Mouse (Mus musculus) gastrocnemius, postnatal 10 days (tissue): ENCODE data around the gene Tmem136. TPM values are rescaled to one million over a fixed set of nuclear protein-coding genes. Genes with fewer than 3 reads are reported as not detected.
"Not testable (repeated sequence)": the region's sequence is repeated elsewhere in the genome, so short reads cannot be mapped to it uniquely, and the experiment has no call there.

Experiments
- DNase-seq: peaks from one replicate; pipeline ENCODE4 v3.0.0; 2021; ENCODE audit warnings: mixed read lengths
- long read RNA-seq, 2 experiments: library from polyadenylated mRNA; stranded (forward); transcript quantifications; one replicate each; pipeline ENCODE4 v2.0.0; 2021
- total RNA-seq, 2 experiments: library from RNA; stranded (reverse); gene quantifications; 2 replicates each; pipeline ENCODE4 v1.2.3; 2021

Gene Tmem136
- 1 to 10 TPM; 1.3 to 3.0 TPM for total RNA-seq
- long read RNA-seq, experiment 1, partial matches to known transcripts, result 0 of 2 reads
- long read RNA-seq, experiment 1, other reads (novel, unspliced or antisense), result 0 of 2 reads
- long read RNA-seq, experiment 2, partial matches to known transcripts, result 1 of 2 reads
- long read RNA-seq, experiment 2, other reads (novel, unspliced or antisense), result 0 of 2 reads

DNA sequence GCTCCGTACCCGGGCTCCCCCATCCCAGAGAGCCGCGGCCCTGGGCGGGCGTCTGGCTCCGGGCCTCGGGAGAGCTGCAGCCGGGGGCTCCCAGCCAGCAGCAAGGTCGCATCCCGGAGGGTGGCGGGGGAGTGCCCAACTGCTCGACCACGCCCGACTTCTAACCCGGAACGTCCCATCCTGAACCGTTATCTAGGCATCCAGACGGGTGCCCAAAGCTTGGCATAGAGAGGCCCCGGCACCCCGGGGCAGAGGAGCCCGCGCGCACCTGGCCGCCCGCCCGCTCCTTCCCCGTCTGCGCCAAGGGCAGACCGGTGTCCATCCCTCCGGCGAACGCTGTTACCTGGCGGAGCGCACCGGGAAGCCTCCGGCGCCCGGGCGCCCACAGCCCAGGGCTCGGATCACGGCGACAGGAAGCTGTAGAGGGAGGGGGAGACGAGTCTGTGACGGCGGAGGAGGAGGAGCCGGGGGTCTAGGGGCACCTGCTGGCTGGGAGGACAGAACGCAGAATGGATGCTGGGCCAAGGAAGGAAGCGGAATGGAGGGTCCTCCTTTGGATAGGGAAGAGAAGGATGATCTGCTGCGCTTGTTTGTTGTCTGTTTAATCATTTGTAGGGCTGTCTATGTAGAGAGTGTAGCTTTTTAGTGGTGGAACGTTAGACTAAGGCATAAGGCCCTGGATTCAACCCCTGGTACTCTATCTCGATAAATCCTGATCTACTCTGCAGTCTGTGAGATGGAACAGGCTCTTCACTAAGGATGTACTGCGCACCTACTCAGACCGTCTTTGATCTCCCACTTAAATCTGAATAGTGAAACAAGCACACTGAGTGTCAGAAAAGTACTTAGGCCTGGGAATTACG, at the start of gene Tmem136:
Gene Tmem136, minus strand, starts transcription at position 437 of the 863 bp plus-strand sequence.
- DNase-seq, result peak; percentile 56

DNA sequence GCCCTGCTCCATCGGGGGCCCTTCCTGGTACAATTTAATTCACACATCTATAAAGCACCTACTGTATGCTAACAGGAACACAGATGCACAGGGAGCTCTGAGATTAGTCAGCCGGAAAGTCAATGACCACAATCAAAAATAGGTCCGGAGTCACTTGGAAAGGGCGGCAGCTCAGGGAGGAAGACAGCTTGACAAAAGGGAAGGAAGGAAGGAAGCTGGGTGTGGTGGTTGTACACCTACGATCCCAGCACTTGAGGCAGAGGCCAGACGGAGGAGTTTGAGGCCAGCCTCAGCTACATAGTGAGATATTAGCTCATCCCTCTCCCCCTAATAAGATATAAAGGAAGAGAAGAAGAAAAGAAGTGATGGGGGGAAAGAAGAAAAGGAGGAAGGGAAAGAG, 39.6 kb upstream of the Tmem136 start:
- DNase-seq, result no peak

GRCm38 (mm10) chr9:43151779-43152178, 35.4 kb upstream of the Tmem136 start:
- DNase-seq, result no peak

- DNase-seq, result no peak
Observed at GRCm38 (mm10) chr9:43150957-43151356, 34.6 kb upstream of the Tmem136 start.

DNA sequence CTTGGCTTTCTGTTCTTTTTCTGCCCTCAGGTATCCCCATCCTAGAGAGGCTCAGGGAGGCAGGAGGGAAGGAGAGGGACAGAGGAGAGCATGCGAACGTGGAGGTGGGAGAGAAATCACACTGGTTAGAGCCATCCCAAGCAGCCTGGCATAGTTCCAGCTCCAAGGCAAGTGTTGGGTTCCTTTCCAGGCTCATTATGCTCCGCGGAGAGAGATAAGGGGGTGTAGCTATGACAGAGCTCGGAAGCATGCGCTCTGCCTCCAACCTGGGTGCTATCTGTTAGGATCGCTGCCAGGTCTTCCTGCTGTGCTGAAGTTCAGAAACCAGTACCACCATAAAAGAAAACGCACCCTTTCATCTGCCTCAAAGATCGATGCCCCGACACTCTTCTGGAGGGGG, 33.7 kb upstream of the Tmem136 start:
- no peak for DNase-seq

DNA sequence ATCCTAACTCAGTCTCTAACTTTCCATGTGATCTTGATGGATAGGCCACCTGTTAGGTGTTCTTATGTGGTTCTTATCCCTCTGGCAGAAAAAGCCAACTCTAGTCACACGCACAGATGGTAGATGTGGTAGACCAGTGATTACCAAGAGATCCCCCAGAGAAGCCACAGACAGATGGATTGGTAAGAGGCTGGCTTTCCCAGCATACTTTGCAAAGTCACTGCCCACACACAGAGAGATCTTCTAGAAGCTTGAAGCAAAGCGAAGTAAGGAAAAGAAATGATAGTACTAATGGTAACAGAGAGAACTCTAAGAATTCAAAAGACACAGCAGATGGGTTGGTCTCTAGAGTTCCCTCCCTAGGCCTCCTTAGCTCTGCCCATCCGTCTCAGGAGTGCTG, 33.1 kb upstream of the Tmem136 start:
- DNase-seq, result no peak

DNA sequence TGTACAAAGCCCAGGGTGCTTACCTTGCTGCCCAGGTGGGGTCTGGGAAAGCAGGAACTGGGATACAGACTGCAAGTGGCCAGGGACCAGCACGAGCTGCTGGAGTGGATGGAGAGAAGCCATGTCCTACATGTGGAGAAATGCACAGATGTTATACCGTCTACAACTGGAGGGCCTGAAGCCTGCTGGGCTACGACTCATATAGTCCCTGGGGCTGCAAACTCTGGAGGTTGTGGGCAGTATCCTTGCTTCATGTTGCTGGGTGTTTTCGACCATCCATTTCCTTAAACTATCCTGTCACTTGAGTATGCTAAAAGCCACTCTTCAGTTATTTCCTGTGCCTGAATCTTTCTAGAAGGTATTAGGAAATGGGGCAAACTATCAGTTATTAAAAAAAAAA, 28.8 kb upstream of the Tmem136 start:
- DNase-seq, result no peak

- no peak for DNase-seq
Observed at GRCm38 (mm10) chr9:43144206-43144810, 27.9 kb upstream of the Tmem136 start.

GRCm38 (mm10) chr9:43141839-43142238, 25.5 kb upstream of the Tmem136 start:
- DNase-seq, result peak; percentile 74

GRCm38 (mm10) chr9:43133525-43133924, 17.2 kb upstream of the Tmem136 start:
- DNase-seq, result no peak

GRCm38 (mm10) chr9:43132380-43132779, 16.0 kb upstream of the Tmem136 start:
- DNase-seq, result no peak

DNA sequence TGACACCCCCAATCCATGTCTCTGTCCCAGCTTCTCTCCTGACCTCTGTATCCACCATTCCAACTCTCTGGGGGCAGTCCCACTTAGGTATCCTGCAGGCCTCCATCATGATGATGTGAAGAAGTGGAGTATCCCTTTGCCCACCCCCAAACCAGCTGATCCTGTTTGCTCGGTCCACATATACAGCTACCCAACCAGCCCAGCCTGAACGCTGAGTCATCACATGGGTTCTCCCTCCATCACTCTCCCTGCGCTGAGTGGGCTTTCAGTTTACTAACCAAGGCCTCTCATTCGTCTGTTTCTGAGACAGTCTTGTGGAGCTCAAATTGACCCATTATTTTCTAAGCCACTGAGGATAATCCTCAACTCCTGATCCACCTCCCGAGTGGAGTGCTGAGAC, 15.6 kb upstream of the Tmem136 start:
- DNase-seq, result no peak

DNA sequence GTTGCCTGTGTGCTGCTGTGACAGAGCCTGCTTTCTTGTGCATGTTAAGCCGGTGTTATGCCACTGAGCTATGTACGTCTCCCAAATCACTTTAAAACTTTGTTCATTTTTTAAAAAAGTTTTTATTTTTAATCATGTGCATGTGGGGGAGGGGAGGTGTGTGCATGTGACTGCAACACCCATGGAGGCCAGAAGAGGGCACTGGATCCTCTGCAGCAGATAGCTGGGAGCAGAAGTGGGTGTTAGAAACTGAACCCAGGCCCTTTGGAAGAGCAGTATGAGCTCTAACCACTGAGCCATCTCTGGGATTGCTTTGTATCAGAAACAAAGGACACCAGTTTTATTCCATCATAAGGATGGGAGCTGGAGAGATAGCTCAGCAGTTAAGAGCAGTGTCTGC, 14.3 kb upstream of the Tmem136 start:
- no peak for DNase-seq

DNA sequence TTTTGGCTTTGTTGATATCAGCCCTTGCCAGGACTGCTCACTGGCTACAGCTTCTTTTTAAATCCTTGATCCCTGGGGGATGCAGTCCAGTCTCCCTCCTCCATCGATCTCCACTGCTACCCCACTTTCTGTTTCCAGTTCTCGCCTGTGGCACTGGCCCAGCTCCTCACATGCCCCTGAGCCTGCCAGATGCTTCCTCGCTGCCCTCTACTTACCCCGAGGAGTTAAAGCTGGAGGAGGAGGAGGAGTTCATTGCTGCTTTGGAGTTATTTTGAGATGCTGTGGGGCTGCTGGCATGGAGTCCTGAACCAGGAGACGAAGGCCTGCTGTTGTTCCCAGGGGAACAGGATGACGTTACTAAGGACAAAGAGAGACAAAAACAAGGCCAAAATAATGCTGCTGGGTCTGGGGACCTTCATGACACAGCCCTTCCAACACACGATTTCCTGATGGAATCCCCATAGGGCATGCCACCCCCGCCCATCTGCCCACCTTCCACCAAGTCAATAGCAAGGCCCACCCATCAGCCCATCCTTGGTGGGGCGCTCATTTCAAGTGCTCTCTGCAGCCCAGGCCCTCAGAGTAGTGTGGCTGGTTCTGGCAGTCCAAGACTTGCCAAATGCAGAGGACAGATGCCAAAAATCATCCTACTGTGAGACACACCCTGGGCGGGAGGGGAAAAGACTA, 10.9 kb upstream of the Tmem136 start:
- peak; percentile 32 for DNase-seq

GRCm38 (mm10) chr9:43122379-43122778, 6.0 kb upstream of the Tmem136 start:
- no peak for DNase-seq

DNA sequence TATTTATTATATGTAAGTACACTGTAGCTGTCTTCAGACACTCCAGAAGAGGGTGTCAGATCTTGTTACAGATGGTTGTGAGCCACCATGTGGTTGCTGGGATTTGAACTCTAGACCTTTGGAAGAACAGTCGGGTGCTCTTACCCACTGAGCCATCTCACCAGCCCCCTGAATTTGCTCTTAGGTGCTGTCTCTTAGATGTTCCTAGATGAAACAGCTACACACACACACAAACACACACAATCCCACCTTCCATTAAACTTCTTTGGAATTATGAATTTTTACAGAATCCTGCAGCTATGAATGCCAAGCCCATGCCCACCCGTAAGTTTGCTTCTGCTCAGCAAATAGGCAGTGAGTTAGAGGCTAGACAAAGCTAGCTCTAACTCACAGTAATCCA, 5.6 kb upstream of the Tmem136 start:
- DNase-seq, result not testable (repeated sequence)

GRCm38 (mm10) chr9:43116997-43117336, 597 bp upstream of the Tmem136 start:
- DNase-seq, result no peak

- no peak for DNase-seq
Observed at GRCm38 (mm10) chr9:43115431-43116133, 788 bp downstream of the Tmem136 start.

DNA sequence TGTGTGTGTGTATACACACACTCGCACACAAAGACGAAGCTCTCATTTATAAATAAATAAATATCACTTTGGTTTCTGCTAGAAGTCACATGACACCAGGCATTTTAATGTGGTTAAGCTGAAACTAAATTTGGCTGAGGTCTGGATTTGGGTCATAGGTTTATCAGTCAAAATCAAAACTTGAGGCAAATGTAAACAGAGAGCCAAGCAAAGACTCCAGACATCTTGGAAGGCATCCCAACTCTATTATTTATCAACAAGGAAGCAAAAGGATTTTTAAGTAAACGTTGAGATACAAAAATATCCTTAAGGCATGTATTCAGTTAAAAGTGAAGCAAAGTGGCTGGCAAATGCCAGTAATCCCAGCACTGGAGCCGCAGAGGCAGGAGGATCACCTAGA, 1.5 kb downstream of the Tmem136 start:
- no peak for DNase-seq

GRCm38 (mm10) chr9:43110286-43110980, 5.9 kb downstream of the Tmem136 start:
- no peak for DNase-seq

- no peak for DNase-seq
Observed at GRCm38 (mm10) chr9:43109125-43109524, 7.2 kb downstream of the Tmem136 start.

DNA sequence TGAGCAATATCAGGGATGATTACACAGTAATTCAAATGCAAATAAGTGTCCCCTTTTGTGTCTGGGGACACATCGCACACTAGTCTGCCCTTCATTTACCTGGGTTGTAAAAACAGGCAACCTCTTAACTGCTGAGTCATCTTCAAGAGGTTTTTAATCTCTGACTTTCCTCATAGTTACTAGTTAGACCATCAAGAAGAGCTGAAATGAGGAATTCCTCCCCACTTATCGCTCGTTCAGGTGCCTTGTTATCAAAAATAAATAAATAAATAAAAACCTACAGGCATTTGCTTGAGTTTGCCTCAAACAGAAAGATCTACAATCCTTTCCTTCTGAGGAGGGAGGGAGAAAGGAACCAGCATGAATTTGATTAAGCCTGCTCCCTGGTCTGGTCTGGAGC, 7.6 kb downstream of the Tmem136 start:
- DNase-seq, result no peak
